Mouse (Mus musculus): ENCODE measurements around the gene Lats2. TPM values are rescaled to one million over a fixed set of nuclear protein-coding genes. Genes with fewer than 3 reads are reported as not detected.

Gene Lats2
- polyA plus RNA-seq, 1 experiment from 2014 or later, result 10.9 TPM

- no peaks in the 10 kb centered on the region for H3K27me3 ChIP-seq (ENCODE audit: control insufficient read depth, insufficient read depth, low read length)
- TF ChIP-seq EP300 (optimal IDR thresholded peaks at IDR 0.05), result no peak
- no peak for TF ChIP-seq CTCF (IDR thresholded peaks at IDR 0.05; ENCODE audit: low read depth)
- no peak overlapping the region for H3K4me3 ChIP-seq (ENCODE audit: low read depth, low read length)
- no peaks in the 10 kb centered on the region for H3K4me1 ChIP-seq (replicated peaks; ENCODE audit: control insufficient read depth, insufficient read depth)
- DNase-seq (ENCODE audit: low spot score), result no peak
- no peak overlapping the region for H3K4me2 ChIP-seq (replicated peaks; ENCODE audit: low read depth)
- H3K9me3 ChIP-seq (ENCODE audit: control insufficient read depth, low read length), result no peaks in the 10 kb centered on the region
- H3K27ac ChIP-seq (replicated peaks), result no peak overlapping the region
- H3K36me3 ChIP-seq (ENCODE audit: control insufficient read depth, insufficient read depth, low read length), result peaks cover 7% of the 10 kb centered on the region; the same call in 1 of the 2 replicates
- no peak overlapping the region for H3K9ac ChIP-seq (ENCODE audit: low read length)
- 81% methylated on average over 5 of the region's 5 CpGs for WGBS
- no peak for ATAC-seq (ENCODE audit: low FRiP score, low TSS enrichment)
Measured at GRCm38 (mm10) chr14:57687441-57687840, 70.7 kb downstream of the Lats2 start.

GRCm38 (mm10) chr14:57686647-57687046 lies 71.5 kb downstream of the Lats2 start:
- TF ChIP-seq EP300 (optimal IDR thresholded peaks at IDR 0.05), result no peak
- no peak for TF ChIP-seq CTCF (IDR thresholded peaks at IDR 0.05; ENCODE audit: low read depth)
- no peaks in the 10 kb centered on the region for H3K4me1 ChIP-seq (replicated peaks; ENCODE audit: control insufficient read depth, insufficient read depth)
- no peak overlapping the region for H3K9ac ChIP-seq (ENCODE audit: low read length)
- H3K9me3 ChIP-seq (ENCODE audit: control insufficient read depth, low read length), result no peaks in the 10 kb centered on the region
- peaks cover 7% of the 10 kb centered on the region; the same call in 1 of the 2 replicates for H3K36me3 ChIP-seq (ENCODE audit: control insufficient read depth, insufficient read depth, low read length)
- no peak overlapping the region for H3K4me2 ChIP-seq (replicated peaks; ENCODE audit: low read depth)
- ATAC-seq (ENCODE audit: low FRiP score, low TSS enrichment) (no peak), DNase-seq (ENCODE audit: low spot score) (no peak)
- WGBS, result 87% methylated on average over 6 of the region's 6 CpGs
- H3K4me3 ChIP-seq (ENCODE audit: low read depth, low read length), result no peak overlapping the region
- H3K27me3 ChIP-seq (ENCODE audit: control insufficient read depth, insufficient read depth, low read length), result no peaks in the 10 kb centered on the region
- no peak overlapping the region for H3K27ac ChIP-seq (replicated peaks)

DNA sequence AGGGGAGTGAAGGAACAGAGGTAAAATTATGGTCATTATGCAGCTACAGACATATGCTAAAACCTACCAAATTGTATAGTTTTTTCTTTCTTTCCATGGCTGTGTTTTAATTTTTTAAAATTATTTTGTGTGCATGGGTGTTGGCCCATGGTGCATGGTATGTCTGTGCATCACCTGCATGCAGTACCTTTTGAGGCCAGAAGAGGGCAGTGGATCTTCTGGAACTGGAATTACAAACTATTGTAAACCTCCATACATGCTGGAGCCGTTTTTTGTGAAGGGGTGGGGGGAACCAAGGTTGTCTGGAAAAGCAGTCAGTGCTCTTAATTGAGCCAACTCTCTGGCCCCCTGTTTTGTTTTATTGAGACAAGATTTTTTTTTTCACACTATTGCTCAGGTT lies 73.6 kb downstream of the Lats2 start:
- Histone ChIP-seq H3K9ac (ENCODE audit: low read length) (no peak overlapping the region), H3K27me3 (ENCODE audit: control insufficient read depth, insufficient read depth, low read length) (no peaks in the 10 kb centered on the region), H3K4me2 (replicated peaks; ENCODE audit: low read depth) (no peak overlapping the region), H3K4me1 (replicated peaks; ENCODE audit: control insufficient read depth, insufficient read depth) (no peaks in the 10 kb centered on the region), H3K9me3 (ENCODE audit: control insufficient read depth, low read length) (no peaks in the 10 kb centered on the region), H3K4me3 (ENCODE audit: low read depth, low read length) (no peak overlapping the region), H3K27ac (replicated peaks) (no peak overlapping the region), H3K36me3 (ENCODE audit: control insufficient read depth, insufficient read depth, low read length) (no peaks in the 10 kb centered on the region)
- 8% methylated on average over 1 of the region's 1 CpGs for WGBS
- DNase-seq (ENCODE audit: low spot score), result peak; percentile 65
- TF ChIP-seq EP300 (optimal IDR thresholded peaks at IDR 0.05) (no peak), CTCF (IDR thresholded peaks at IDR 0.05; ENCODE audit: low read depth) (peak; percentile 90)
- ATAC-seq (ENCODE audit: low FRiP score, low TSS enrichment), result no peak

GRCm38 (mm10) chr14:57682751-57683150 lies 75.4 kb downstream of the Lats2 start:
- DNase-seq (ENCODE audit: low spot score) (no peak), ATAC-seq (ENCODE audit: low FRiP score, low TSS enrichment) (no peak)
- Histone ChIP-seq H3K4me3 (ENCODE audit: low read depth, low read length) (no peak overlapping the region), H3K36me3 (ENCODE audit: control insufficient read depth, insufficient read depth, low read length) (no peaks in the 10 kb centered on the region), H3K9ac (ENCODE audit: low read length) (no peak overlapping the region), H3K27ac (replicated peaks) (no peak overlapping the region), H3K27me3 (ENCODE audit: control insufficient read depth, insufficient read depth, low read length) (no peaks in the 10 kb centered on the region), H3K9me3 (ENCODE audit: control insufficient read depth, low read length) (no peaks in the 10 kb centered on the region), H3K4me1 (replicated peaks; ENCODE audit: control insufficient read depth, insufficient read depth) (no peaks in the 10 kb centered on the region), H3K4me2 (replicated peaks; ENCODE audit: low read depth) (no peak overlapping the region)
- TF ChIP-seq CTCF (IDR thresholded peaks at IDR 0.05; ENCODE audit: low read depth), result no peak
- TF ChIP-seq EP300 (optimal IDR thresholded peaks at IDR 0.05), result no peak
- WGBS, result 79% methylated on average over 4 of the region's 4 CpGs

DNA sequence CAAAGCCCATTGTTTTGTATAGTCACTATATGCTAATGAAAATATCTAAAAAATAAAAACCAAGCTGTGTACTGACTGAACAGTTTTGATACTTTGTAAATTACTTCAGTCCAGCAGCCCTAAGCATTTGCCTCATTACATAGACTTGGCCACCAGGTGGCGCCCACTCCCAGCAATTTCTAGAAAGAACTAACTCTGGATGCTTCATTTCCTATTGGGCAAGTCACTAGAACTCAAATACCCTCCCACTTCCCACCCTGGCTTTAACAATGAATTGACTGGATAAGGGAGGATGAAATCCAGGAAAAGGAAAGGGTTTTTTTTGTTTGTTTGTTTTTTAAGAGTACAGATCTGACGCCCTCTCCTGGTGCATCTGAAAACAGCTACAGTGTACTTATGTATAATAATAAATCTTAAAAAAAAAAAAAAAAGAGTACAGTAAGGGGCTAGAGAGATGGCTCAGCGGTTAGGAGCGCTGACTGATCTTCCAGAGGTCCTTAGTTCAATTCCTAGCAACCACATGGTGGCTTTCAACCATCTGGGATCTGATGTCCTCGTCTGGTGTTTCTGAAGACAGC lies 78.1 kb downstream of the Lats2 start:
- H3K36me3 ChIP-seq (ENCODE audit: control insufficient read depth, insufficient read depth, low read length), result no peaks in the 10 kb centered on the region
- no peaks in the 10 kb centered on the region for H3K27me3 ChIP-seq (ENCODE audit: control insufficient read depth, insufficient read depth, low read length)
- DNase-seq (ENCODE audit: low spot score), result peak; percentile 80
- no peak overlapping the region for H3K4me3 ChIP-seq (ENCODE audit: low read depth, low read length)
- H3K4me2 ChIP-seq (replicated peaks; ENCODE audit: low read depth), result no peak overlapping the region
- TF ChIP-seq CTCF (IDR thresholded peaks at IDR 0.05; ENCODE audit: low read depth) (peak; percentile 93), EP300 (optimal IDR thresholded peaks at IDR 0.05) (no peak)
- H3K4me1 ChIP-seq (replicated peaks; ENCODE audit: control insufficient read depth, insufficient read depth), result no peaks in the 10 kb centered on the region
- H3K9me3 ChIP-seq (ENCODE audit: control insufficient read depth, low read length), result no peaks in the 10 kb centered on the region
- ATAC-seq (ENCODE audit: low FRiP score, low TSS enrichment), result peak; percentile 74; the same call in 1 of the 2 replicates
- WGBS, result 33% methylated on average over 5 of the region's 5 CpGs
- H3K27ac ChIP-seq (replicated peaks), result no peak overlapping the region
- H3K9ac ChIP-seq (ENCODE audit: low read length), result no peak overlapping the region

DNA sequence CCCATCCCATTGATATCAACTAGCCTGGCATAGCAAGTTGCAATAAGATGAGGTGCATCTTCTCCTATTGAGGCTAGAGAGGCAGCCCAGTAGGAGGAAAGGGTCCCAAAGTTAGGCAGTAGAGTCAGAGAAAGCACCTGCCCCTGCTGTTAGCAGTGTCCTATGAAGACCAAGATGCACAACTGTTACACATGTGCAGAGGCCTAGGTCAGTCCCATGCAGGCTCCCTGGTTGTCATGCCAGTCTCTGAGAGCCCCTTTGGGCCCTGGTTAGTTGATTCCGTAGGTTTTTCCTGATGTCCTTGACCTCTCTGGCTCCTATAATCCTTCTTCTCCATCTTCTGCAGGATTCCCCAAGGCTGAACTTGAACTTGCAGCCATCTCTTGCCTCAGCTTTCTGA lies 78.7 kb downstream of the Lats2 start:
- Histone ChIP-seq H3K9ac (ENCODE audit: low read length) (no peak overlapping the region), H3K27me3 (ENCODE audit: control insufficient read depth, insufficient read depth, low read length) (no peaks in the 10 kb centered on the region), H3K4me2 (replicated peaks; ENCODE audit: low read depth) (no peak overlapping the region), H3K36me3 (ENCODE audit: control insufficient read depth, insufficient read depth, low read length) (no peaks in the 10 kb centered on the region), H3K9me3 (ENCODE audit: control insufficient read depth, low read length) (no peaks in the 10 kb centered on the region), H3K4me1 (replicated peaks; ENCODE audit: control insufficient read depth, insufficient read depth) (no peaks in the 10 kb centered on the region), H3K27ac (replicated peaks) (no peak overlapping the region), H3K4me3 (ENCODE audit: low read depth, low read length) (no peak overlapping the region)
- DNase-seq (ENCODE audit: low spot score), result no peak
- no peak for TF ChIP-seq CTCF (IDR thresholded peaks at IDR 0.05; ENCODE audit: low read depth)
- no peak for TF ChIP-seq EP300 (optimal IDR thresholded peaks at IDR 0.05)
- 21% methylated on average over 1 of the region's 1 CpGs for WGBS
- ATAC-seq (ENCODE audit: low FRiP score, low TSS enrichment), result peak; percentile 49; the same call in 1 of the 2 replicates

Data from stomach, postnatal 0 days (tissue).